Mouse (Mus musculus): ENCODE results near the gene Slc12a6. TPM values are rescaled to one million over a fixed set of nuclear protein-coding genes. Genes with fewer than 3 reads are reported as not detected.
A peak's percentile ranks its signal among the peaks of the same experiment; 100 is the strongest.

The Slc12a6 gene
- polyA plus RNA-seq, 1 experiment from 2014 or later, result 4.1 TPM

GRCm38 (mm10) chr2:112232623-112233022, 33.0 kb upstream of the Slc12a6 start:
- Histone ChIP-seq H3K9me3 (ENCODE audit: low read length) (no peaks in the 10 kb centered on the region), H3K27me3 (ENCODE audit: insufficient read depth, low read length) (no peaks in the 10 kb centered on the region), H3K27ac (ENCODE audit: low read depth) (no peak overlapping the region), H3K4me3 (ENCODE audit: low read depth, low read length) (no peak overlapping the region), H3K4me1 (ENCODE audit: insufficient read depth) (no peaks in the 10 kb centered on the region), H3K4me2 (ENCODE audit: low read depth, low read length) (no peak overlapping the region), H3K36me3 (replicated peaks; ENCODE audit: insufficient read depth, low read length) (no peaks in the 10 kb centered on the region), H3K9ac (replicated peaks) (no peak overlapping the region)
- TF ChIP-seq CTCF (IDR thresholded peaks at IDR 0.05; ENCODE audit: low read depth) (no peak), EP300 (IDR thresholded peaks at IDR 0.05; ENCODE audit: low read depth) (no peak)
- WGBS (ENCODE audit: insufficient replicate concordance), result 35% methylated on average over 1 of the region's 1 CpGs
- peak; percentile 43; the same call in 1 of the 2 replicates for ATAC-seq
- DNase-seq, result no peak

GRCm38 (mm10) chr2:112236620-112237019, 29.0 kb upstream of the Slc12a6 start:
- DNase-seq, result no peak
- H3K4me1 ChIP-seq (ENCODE audit: insufficient read depth), result peaks cover 16% of the 10 kb centered on the region
- no peak overlapping the region for H3K4me2 ChIP-seq (ENCODE audit: low read depth, low read length)
- 78% methylated on average over 2 of the region's 2 CpGs for WGBS (ENCODE audit: insufficient replicate concordance)
- no peaks in the 10 kb centered on the region for H3K36me3 ChIP-seq (replicated peaks; ENCODE audit: insufficient read depth, low read length)
- no peak overlapping the region for H3K4me3 ChIP-seq (ENCODE audit: low read depth, low read length)
- no peak overlapping the region for H3K27ac ChIP-seq (ENCODE audit: low read depth)
- H3K27me3 ChIP-seq (ENCODE audit: insufficient read depth, low read length), result peaks cover 5% of the 10 kb centered on the region; the same call in 1 of the 2 replicates
- H3K9me3 ChIP-seq (ENCODE audit: low read length), result no peaks in the 10 kb centered on the region
- no peak overlapping the region for H3K9ac ChIP-seq (replicated peaks)
- ATAC-seq, result no peak
- TF ChIP-seq CTCF (IDR thresholded peaks at IDR 0.05; ENCODE audit: low read depth) (no peak), EP300 (IDR thresholded peaks at IDR 0.05; ENCODE audit: low read depth) (no peak)

- Histone ChIP-seq H3K4me2 (ENCODE audit: low read depth, low read length) (no peak overlapping the region), H3K27me3 (ENCODE audit: insufficient read depth, low read length) (peaks cover 5% of the 10 kb centered on the region; the same call in 1 of the 2 replicates), H3K4me3 (ENCODE audit: low read depth, low read length) (no peak overlapping the region), H3K9ac (replicated peaks) (no peak overlapping the region), H3K9me3 (ENCODE audit: low read length) (no peaks in the 10 kb centered on the region), H3K27ac (ENCODE audit: low read depth) (no peak overlapping the region), H3K4me1 (ENCODE audit: insufficient read depth) (peaks cover 16% of the 10 kb centered on the region), H3K36me3 (replicated peaks; ENCODE audit: insufficient read depth, low read length) (no peaks in the 10 kb centered on the region)
- DNase-seq, result no peak
- 13% methylated on average over 4 of the region's 4 CpGs for WGBS (ENCODE audit: insufficient replicate concordance)
- TF ChIP-seq CTCF (IDR thresholded peaks at IDR 0.05; ENCODE audit: low read depth) (no peak), EP300 (IDR thresholded peaks at IDR 0.05; ENCODE audit: low read depth) (no peak)
- ATAC-seq, result no peak
These were observed 27.6 kb upstream of the Slc12a6 start for GRCm38 (mm10) chr2:112238006-112238405.

GRCm38 (mm10) chr2:112239212-112239934, 26.3 kb upstream of the Slc12a6 start, which contains the start of gene Lpcat4:
Lpcat4 (plus strand) TSS chr2:112239468.
- Histone ChIP-seq H3K9me3 (ENCODE audit: low read length) (no peaks in the 10 kb centered on the region), H3K4me2 (ENCODE audit: low read depth, low read length) (peak within 1 kb of the TSS; percentile 98), H3K36me3 (replicated peaks; ENCODE audit: insufficient read depth, low read length) (no peaks in the 10 kb centered on the region), H3K9ac (replicated peaks) (peak within 1 kb of the TSS; percentile 76), H3K27ac (ENCODE audit: low read depth) (peak within 1 kb of the TSS; percentile 78), H3K4me1 (ENCODE audit: insufficient read depth) (peaks cover 16% of the 10 kb centered on the region), H3K27me3 (ENCODE audit: insufficient read depth, low read length) (peaks cover 5% of the 10 kb centered on the region; the same call in 1 of the 2 replicates), H3K4me3 (ENCODE audit: low read depth, low read length) (peak within 1 kb of the TSS; percentile 90)
- peak; percentile 87 for DNase-seq
- TF ChIP-seq EP300 (IDR thresholded peaks at IDR 0.05; ENCODE audit: low read depth), result no peak
- TF ChIP-seq CTCF (IDR thresholded peaks at IDR 0.05; ENCODE audit: low read depth), result peak; percentile 94
- peak; percentile 92 for ATAC-seq
- WGBS (ENCODE audit: insufficient replicate concordance), result 3% methylated on average over 81 of the region's 94 CpGs

- H3K9me3 ChIP-seq (ENCODE audit: low read length), result no peaks in the 10 kb centered on the region
- DNase-seq (peak; percentile 37), ATAC-seq (no peak)
- WGBS (ENCODE audit: insufficient replicate concordance), result 2% methylated on average over 24 of the region's 28 CpGs
- peak overlapping the region; percentile 78; the same call in 1 of the 2 replicates for H3K27ac ChIP-seq (ENCODE audit: low read depth)
- peak overlapping the region; percentile 76 for H3K9ac ChIP-seq (replicated peaks)
- H3K36me3 ChIP-seq (replicated peaks; ENCODE audit: insufficient read depth, low read length), result no peaks in the 10 kb centered on the region
- TF ChIP-seq CTCF (IDR thresholded peaks at IDR 0.05; ENCODE audit: low read depth) (no peak; the same call in 1 of the 2 replicates), EP300 (IDR thresholded peaks at IDR 0.05; ENCODE audit: low read depth) (no peak)
- H3K4me2 ChIP-seq (ENCODE audit: low read depth, low read length), result peak overlapping the region; percentile 98
- H3K27me3 ChIP-seq (ENCODE audit: insufficient read depth, low read length), result peaks cover 5% of the 10 kb centered on the region; the same call in 1 of the 2 replicates
- peak overlapping the region; percentile 90 for H3K4me3 ChIP-seq (ENCODE audit: low read depth, low read length)
- H3K4me1 ChIP-seq (ENCODE audit: insufficient read depth), result peaks cover 16% of the 10 kb centered on the region
These were observed 25.5 kb upstream of the Slc12a6 start for GRCm38 (mm10) chr2:112239935-112240721.

- no peak for TF ChIP-seq CTCF (IDR thresholded peaks at IDR 0.05; ENCODE audit: low read depth)
- TF ChIP-seq EP300 (IDR thresholded peaks at IDR 0.05; ENCODE audit: low read depth), result no peak
- ATAC-seq, result no peak
- Histone ChIP-seq H3K27me3 (ENCODE audit: insufficient read depth, low read length) (peaks cover 5% of the 10 kb centered on the region; the same call in 1 of the 2 replicates), H3K9ac (replicated peaks) (no peak overlapping the region), H3K36me3 (replicated peaks; ENCODE audit: insufficient read depth, low read length) (no peaks in the 10 kb centered on the region), H3K27ac (ENCODE audit: low read depth) (no peak overlapping the region), H3K4me2 (ENCODE audit: low read depth, low read length) (no peak overlapping the region), H3K4me1 (ENCODE audit: insufficient read depth) (peaks cover 16% of the 10 kb centered on the region), H3K4me3 (ENCODE audit: low read depth, low read length) (no peak overlapping the region), H3K9me3 (ENCODE audit: low read length) (no peaks in the 10 kb centered on the region)
- 85% methylated on average over 14 of the region's 14 CpGs for WGBS (ENCODE audit: insufficient replicate concordance)
- no peak for DNase-seq
These were observed 23.8 kb upstream of the Slc12a6 start for GRCm38 (mm10) chr2:112241787-112242186.
